Mouse (Mus musculus) midbrain, embryonic 11.5 days (tissue): ENCODE data around the gene Vapa. TPM values are rescaled to one million over a fixed set of nuclear protein-coding genes. Genes with fewer than 3 reads are reported as not detected.
A peak's percentile ranks its signal among the peaks of the same experiment; 100 is the strongest.
"Not testable (repeated sequence)": the region's sequence is repeated elsewhere in the genome, so short reads cannot be mapped to it uniquely, and the experiment has no call there.

Experiments
- ATAC-seq: fragments of 200-750 bp; cut with Nextera tagmentation; 2 replicates; pipeline ENCODE4 v1.8.0; 2017; ENCODE audit warnings: moderate TSS enrichment, moderate library complexity; ENCODE audit not compliant: low FRiP score
- DNase-seq: peaks from one replicate; pipeline ENCODE4 v3.0.0; 2015; ENCODE audit warnings: low spot score; ENCODE audit errors: missing footprints
- H3K27ac ChIP-seq: fragments of 300-500 bp; sonication (generic); 2 replicates; pipeline ENCODE4 v1.5.1; 2014; ENCODE audit warnings: low read depth, low read length
- H3K27me3 ChIP-seq: fragments of 300-500 bp; sonication (generic); 2 replicates; pipeline ENCODE4 v1.6.1; 2014; ENCODE audit warnings: mild to moderate bottlenecking, low read length, moderate library complexity, mixed read lengths; ENCODE audit not compliant: control insufficient read depth, insufficient read depth
- H3K36me3 ChIP-seq: fragments of 300-500 bp; sonication (generic); 2 replicates; pipeline ENCODE4 v1.6.1; 2014; ENCODE audit warnings: mild to moderate bottlenecking, low read length, moderate library complexity, mixed read lengths; ENCODE audit not compliant: control insufficient read depth, insufficient read depth
- H3K4me1 ChIP-seq: fragments of 300-500 bp; sonication (generic); 2 replicates; pipeline ENCODE4 v1.6.1; 2014; ENCODE audit warnings: low read length; ENCODE audit not compliant: control insufficient read depth, insufficient read depth
- H3K4me2 ChIP-seq: fragments of 300-500 bp; sonication (generic); 2 replicates; pipeline ENCODE4 v1.6.1; 2014; ENCODE audit warnings: mild to moderate bottlenecking, moderate library complexity
- H3K4me3 ChIP-seq: fragments of 300-500 bp; sonication (generic); 2 replicates; pipeline ENCODE4 v1.5.1; 2014; ENCODE audit warnings: low read depth, low read length
- H3K9ac ChIP-seq: fragments of 300-500 bp; sonication (generic); 2 replicates; pipeline ENCODE4 v1.6.1; 2014; ENCODE audit warnings: low read length
- H3K9me3 ChIP-seq: fragments of 300-500 bp; sonication (generic); 2 replicates; pipeline ENCODE4 v1.6.1; 2016; ENCODE audit warnings: low read length; ENCODE audit not compliant: control insufficient read depth
- WGBS: fragments of 180-500 bp; shearing (Covaris S2); extraction: QIAGEN DNeasy Blood & Tissue Kit; methylation state at CpG from one replicate; pipeline ENCODE4 v1.1.7; 2014; 5-methylcytosine and 5-hydroxymethylcytosine counted together
- polyA plus RNA-seq: library from polyadenylated mRNA; unstranded; fragments of >200 nt; fragmentation: Nextera tagmentation; extraction: Ambion mirVana; gene quantifications from 2 replicates; pipeline ENCODE4 v1.2.1, GENCODE M21; 2014

The Vapa gene
- polyA plus RNA-seq, 1 experiment from 2014 or later, result 242 TPM

GRCm38 (mm10) chr17:65629943-65630342, 16.6 kb upstream of the Vapa start:
- DNase-seq, result no peak
- H3K36me3 ChIP-seq, result no peaks in the 10 kb centered on the region
- H3K4me1 ChIP-seq, result no peaks in the 10 kb centered on the region
- H3K9me3 ChIP-seq, result no peaks in the 10 kb centered on the region
- H3K4me3 ChIP-seq, result no peak overlapping the region
- no peak overlapping the region for H3K27ac ChIP-seq
- no peak overlapping the region for H3K9ac ChIP-seq
- H3K27me3 ChIP-seq, result no peaks in the 10 kb centered on the region
- H3K4me2 ChIP-seq, result no peak overlapping the region
- 83% methylated on average over 6 of the region's 6 CpGs for WGBS
- ATAC-seq, result no peak

- not testable (repeated sequence) for ATAC-seq, H3K9ac ChIP-seq, H3K4me3 ChIP-seq, H3K9me3 ChIP-seq, H3K27ac ChIP-seq, H3K4me1 ChIP-seq, DNase-seq, H3K4me2 ChIP-seq, H3K36me3 ChIP-seq, H3K27me3 ChIP-seq
- 90% methylated on average over 13 of the region's 13 CpGs for WGBS
These were observed 15.6 kb upstream of the Vapa start for GRCm38 (mm10) chr17:65628823-65629532.

- H3K9ac ChIP-seq, result no peak overlapping the region
These were observed 12.9 kb upstream of the Vapa start for GRCm38 (mm10) chr17:65626301-65626700.

GRCm38 (mm10) chr17:65625563-65625962, 12.2 kb upstream of the Vapa start:
- DNase-seq (no peak), ATAC-seq (no peak)
- H3K4me2 ChIP-seq, result no peak overlapping the region
- no peaks in the 10 kb centered on the region for H3K9me3 ChIP-seq
- no peak overlapping the region for H3K4me3 ChIP-seq
- WGBS, result 89% methylated on average over 6 of the region's 6 CpGs
- H3K27me3 ChIP-seq, result no peaks in the 10 kb centered on the region
- H3K36me3 ChIP-seq, result no peaks in the 10 kb centered on the region
- no peaks in the 10 kb centered on the region for H3K4me1 ChIP-seq
- H3K27ac ChIP-seq, result no peak overlapping the region
- H3K9ac ChIP-seq, result no peak overlapping the region

More at GRCm38 (mm10) chr17:65626301-65626700, 12.9 kb upstream of the Vapa start:
- H3K27me3 ChIP-seq, result no peaks in the 10 kb centered on the region
- no peak overlapping the region for H3K27ac ChIP-seq
- no peaks in the 10 kb centered on the region for H3K4me1 ChIP-seq
- ATAC-seq (no peak), DNase-seq (no peak)
- 87% methylated on average over 6 of the region's 6 CpGs for WGBS
- H3K4me2 ChIP-seq, result no peak overlapping the region
- H3K36me3 ChIP-seq, result no peaks in the 10 kb centered on the region
- no peaks in the 10 kb centered on the region for H3K9me3 ChIP-seq
- no peak overlapping the region for H3K4me3 ChIP-seq

- H3K36me3 ChIP-seq, result no peaks in the 10 kb centered on the region
- no peak overlapping the region for H3K4me3 ChIP-seq
- no peaks in the 10 kb centered on the region for H3K9me3 ChIP-seq
- no peak overlapping the region for H3K9ac ChIP-seq
- no peaks in the 10 kb centered on the region for H3K4me1 ChIP-seq
- no peaks in the 10 kb centered on the region for H3K27me3 ChIP-seq
- no peak overlapping the region for H3K27ac ChIP-seq
- H3K4me2 ChIP-seq, result no peak overlapping the region
- no peak for ATAC-seq
- no peak for DNase-seq
These were observed 9.8 kb upstream of the Vapa start for GRCm38 (mm10) chr17:65623130-65623529.

DNA sequence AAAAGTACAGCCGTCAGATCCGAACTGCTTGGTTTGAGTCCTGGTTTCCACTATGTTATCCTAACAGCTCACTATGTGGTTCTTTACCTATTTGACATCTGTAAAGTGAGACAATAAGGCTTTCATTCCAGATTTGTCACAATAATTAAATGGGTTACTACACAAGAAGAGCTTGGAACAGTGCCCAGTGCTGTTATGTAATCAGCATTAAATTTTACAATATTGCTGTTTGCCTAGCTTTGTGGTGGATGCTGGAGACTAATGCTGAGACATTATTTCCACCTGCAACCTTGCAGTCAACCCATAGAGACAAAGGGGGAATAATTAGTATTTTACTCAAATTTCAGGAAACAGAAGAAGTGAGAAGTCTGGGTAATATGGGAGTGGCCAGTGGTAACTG, 5.1 kb upstream of the Vapa start:
- ATAC-seq, result no peak
- DNase-seq, result no peak
- no peaks in the 10 kb centered on the region for H3K9me3 ChIP-seq
- H3K4me1 ChIP-seq, result no peaks in the 10 kb centered on the region
- H3K27ac ChIP-seq, result no peak overlapping the region
- no peaks in the 10 kb centered on the region for H3K27me3 ChIP-seq
- WGBS, result 96% methylated on average over 2 of the region's 2 CpGs
- H3K4me3 ChIP-seq, result no peak overlapping the region
- no peak overlapping the region for H3K9ac ChIP-seq
- H3K36me3 ChIP-seq, result no peaks in the 10 kb centered on the region
- no peak overlapping the region for H3K4me2 ChIP-seq

DNA sequence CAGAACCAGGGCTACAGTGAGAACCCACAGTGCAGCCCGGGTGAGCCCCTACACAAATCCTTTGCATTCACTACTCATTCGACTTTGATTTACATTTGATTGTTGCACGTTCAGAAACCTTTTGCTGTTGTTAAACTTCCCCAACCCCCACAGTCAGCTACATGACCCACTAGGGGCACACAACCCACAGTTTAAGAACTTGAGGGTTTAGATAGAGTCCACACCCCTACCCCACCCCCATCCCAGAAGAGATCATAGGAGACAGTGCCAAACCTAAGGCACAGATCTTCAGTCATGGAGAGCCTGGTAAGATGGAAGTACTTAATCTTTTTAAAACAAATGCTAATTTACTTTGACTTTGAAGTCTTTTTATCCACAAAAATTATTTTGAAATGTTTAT, 2.3 kb upstream of the Vapa start:
- DNase-seq (no peak), ATAC-seq (no peak)
- Histone ChIP-seq H3K4me1 (peaks cover 9% of the 10 kb centered on the region), H3K9me3 (no peaks in the 10 kb centered on the region), H3K27me3 (no peaks in the 10 kb centered on the region), H3K27ac (no peak overlapping the region), H3K36me3 (no peaks in the 10 kb centered on the region), H3K4me2 (no peak overlapping the region), H3K9ac (no peak overlapping the region), H3K4me3 (no peak overlapping the region)
- WGBS, result 41% methylated on average over 3 of the region's 3 CpGs

DNA sequence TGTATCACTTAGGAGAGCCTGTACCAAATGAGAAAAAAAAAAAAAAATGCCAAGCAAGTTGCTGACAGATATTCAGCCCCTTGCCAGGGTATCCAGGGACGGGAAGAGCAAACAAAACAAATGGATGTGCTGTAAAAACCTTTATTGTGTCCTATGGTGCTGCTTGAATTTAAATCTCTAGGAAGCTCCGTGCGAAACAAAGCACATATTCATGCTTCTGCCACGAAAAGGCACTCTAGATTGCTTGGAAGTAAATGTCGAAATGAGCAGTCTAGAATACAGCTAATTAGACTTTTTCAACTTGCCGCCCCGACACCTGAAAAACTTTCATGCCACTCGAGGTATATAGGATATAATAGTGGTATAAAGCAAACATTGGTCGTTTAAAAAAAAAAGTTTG, 1.1 kb upstream of the Vapa start:
- ATAC-seq (no peak), DNase-seq (no peak)
- whole genome bisulfite sequencing, result 2% methylated on average over 9 of the region's 9 CpGs
- H3K4me3 ChIP-seq, result peak overlapping the region; percentile 98
- peaks cover 10% of the 10 kb centered on the region for H3K4me1 ChIP-seq
- no peaks in the 10 kb centered on the region for H3K9me3 ChIP-seq
- H3K27me3 ChIP-seq, result no peaks in the 10 kb centered on the region
- H3K4me2 ChIP-seq, result peak overlapping the region; percentile 73
- H3K9ac ChIP-seq, result peak overlapping the region; percentile 97
- peak overlapping the region; percentile 98 for H3K27ac ChIP-seq
- no peaks in the 10 kb centered on the region for H3K36me3 ChIP-seq

DNA sequence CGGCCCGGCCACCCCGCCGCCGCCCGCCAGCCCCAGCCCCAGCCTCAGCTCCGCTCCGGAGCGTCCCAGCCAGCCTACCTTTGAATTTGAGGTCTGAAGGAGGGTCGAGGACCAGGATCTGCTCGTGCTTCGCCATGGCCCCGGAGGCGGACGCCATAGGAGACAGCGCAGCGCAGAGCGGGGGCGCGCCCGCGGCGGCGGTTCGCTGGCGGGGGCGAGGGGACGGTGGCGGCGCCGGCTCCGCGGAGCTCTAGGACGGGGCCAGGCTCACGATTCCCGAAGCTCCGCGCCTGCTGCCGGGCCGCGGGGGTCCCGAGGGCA, 253 bp downstream of the Vapa start:
- no peaks in the 10 kb centered on the region for H3K9me3 ChIP-seq
- no peaks in the 10 kb centered on the region for H3K36me3 ChIP-seq
- DNase-seq (no peak), ATAC-seq (peak; percentile 69)
- under 1% methylated on average over 31 of the region's 42 CpGs for WGBS
- H3K27me3 ChIP-seq, result no peaks in the 10 kb centered on the region
- peak overlapping the region; percentile 98 for H3K27ac ChIP-seq
- peaks cover 20% of the 10 kb centered on the region for H3K4me1 ChIP-seq
- H3K4me2 ChIP-seq, result peak overlapping the region; percentile 71
- H3K4me3 ChIP-seq, result peak overlapping the region; percentile 98
- peak overlapping the region; percentile 97 for H3K9ac ChIP-seq
